Mouse (Mus musculus): ENCODE data around the gene Dock8. TPM values are rescaled to one million over a fixed set of nuclear protein-coding genes. Genes with fewer than 3 reads are reported as not detected.

The Dock8 gene
- polyA plus RNA-seq, 1 experiment, result 17.8 TPM

DNA sequence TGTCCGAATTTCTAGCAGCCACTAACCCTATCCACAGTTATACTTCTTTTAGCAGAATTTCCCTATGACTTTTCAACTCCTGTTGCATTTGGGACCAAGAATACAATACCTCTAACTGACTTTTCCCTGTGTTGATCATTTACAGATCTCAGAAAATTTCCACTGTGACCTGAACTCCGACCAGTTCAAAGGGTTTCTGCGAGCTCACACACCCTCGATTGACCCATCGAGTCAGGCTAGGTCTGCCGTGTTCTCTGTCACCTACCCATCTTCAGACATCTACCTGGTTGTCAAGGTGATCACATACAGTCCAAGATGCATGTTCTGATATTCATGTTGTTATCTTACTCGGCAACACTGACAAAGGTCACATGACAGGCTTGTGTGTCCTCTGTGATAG is 90.4 kb downstream of the Dock8 start:
- Histone ChIP-seq H3K27ac (ENCODE audit: insufficient read depth, low read depth, low read length) (peak overlapping the region; percentile 21; the same call in 1 of the 2 replicates), H3K4me1 (ENCODE audit: control insufficient read depth, insufficient read depth, low read length) (peaks cover 12% of the 10 kb centered on the region; the same call in 1 of the 2 replicates), H3K27me3 (replicated peaks; ENCODE audit: control insufficient read depth, insufficient read depth, low read length) (no peaks in the 10 kb centered on the region), H3K36me3 (ENCODE audit: control insufficient read depth, insufficient read depth, low read length) (0 out of 2 replicates have a peak, but pooled peaks cover 1% of the 10 kb centered on the region), H3K4me3 (ENCODE audit: insufficient read depth, low read depth, low read length) (no peak overlapping the region)
- WGBS, result 63% methylated on average over 7 of the region's 7 CpGs
- DNase-seq, result peak; percentile 71
- no peak for TF ChIP-seq CTCF (conservative IDR thresholded peaks at IDR 0.05; ENCODE audit: insufficient read depth, insufficient read length, low read depth, low read length)
- TF ChIP-seq POLR2A (IDR thresholded peaks at IDR 0.05; ENCODE audit: low read depth, low read length), result no peak

DNA sequence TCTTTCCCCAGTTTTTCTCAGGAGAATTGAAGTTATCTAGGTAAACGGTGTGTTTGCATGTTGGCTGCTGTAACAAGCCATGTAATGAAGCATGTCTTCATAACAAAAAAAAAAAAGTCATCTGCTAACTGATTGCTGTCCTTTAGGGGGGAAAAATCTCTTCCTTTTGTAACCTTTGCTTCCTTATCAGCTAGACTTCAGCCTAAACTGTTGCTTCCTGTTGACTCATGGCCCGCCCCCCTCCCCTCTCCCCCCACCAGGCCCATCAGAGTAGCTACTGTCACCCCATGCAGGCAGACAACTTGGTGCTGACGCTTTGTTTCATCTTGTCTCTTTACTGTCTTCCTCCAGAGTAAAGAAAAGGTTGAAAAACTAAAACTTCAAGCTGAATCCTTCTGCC is 95.8 kb downstream of the Dock8 start:
- Histone ChIP-seq H3K4me3 (ENCODE audit: insufficient read depth, low read depth, low read length) (no peak overlapping the region), H3K4me1 (ENCODE audit: control insufficient read depth, insufficient read depth, low read length) (peaks cover 10% of the 10 kb centered on the region), H3K27ac (ENCODE audit: insufficient read depth, low read depth, low read length) (0 out of 2 replicates have a peak overlapping the region, but pooled peaks have one; percentile 63), H3K27me3 (replicated peaks; ENCODE audit: control insufficient read depth, insufficient read depth, low read length) (no peaks in the 10 kb centered on the region), H3K36me3 (ENCODE audit: control insufficient read depth, insufficient read depth, low read length) (no peaks in the 10 kb centered on the region; the same call in none of the 2 replicates)
- TF ChIP-seq POLR2A (IDR thresholded peaks at IDR 0.05; ENCODE audit: low read depth, low read length) (no peak), CTCF (conservative IDR thresholded peaks at IDR 0.05; ENCODE audit: insufficient read depth, insufficient read length, low read depth, low read length) (no peak)
- 54% methylated on average over 3 of the region's 3 CpGs for WGBS
- DNase-seq, result no peak

DNA sequence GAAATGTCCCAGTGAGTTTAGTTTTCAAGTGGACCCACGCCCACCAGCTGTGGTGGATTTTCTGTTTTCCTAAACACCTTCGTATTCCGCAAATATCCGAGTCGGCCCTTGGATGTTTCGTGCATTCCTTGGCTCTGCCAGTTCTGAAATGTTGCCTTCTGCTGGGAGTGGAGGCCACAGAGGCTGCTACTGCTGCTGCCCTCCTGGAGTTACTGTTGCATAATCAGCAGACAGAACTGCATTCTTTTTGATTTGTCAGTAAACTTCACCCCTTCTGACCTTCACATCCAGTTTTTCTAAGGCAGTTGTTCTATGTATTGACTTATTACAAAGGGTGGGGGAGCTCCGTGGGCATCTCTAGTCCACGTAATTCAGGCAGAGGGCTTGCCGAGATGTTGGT is 97.0 kb downstream of the Dock8 start:
- no peaks in the 10 kb centered on the region; the same call in none of the 2 replicates for H3K36me3 ChIP-seq (ENCODE audit: control insufficient read depth, insufficient read depth, low read length)
- TF ChIP-seq POLR2A (IDR thresholded peaks at IDR 0.05; ENCODE audit: low read depth, low read length) (no peak), CTCF (conservative IDR thresholded peaks at IDR 0.05; ENCODE audit: insufficient read depth, insufficient read length, low read depth, low read length) (no peak)
- no peaks in the 10 kb centered on the region for H3K27me3 ChIP-seq (replicated peaks; ENCODE audit: control insufficient read depth, insufficient read depth, low read length)
- no peak overlapping the region for H3K4me3 ChIP-seq (ENCODE audit: insufficient read depth, low read depth, low read length)
- H3K27ac ChIP-seq (ENCODE audit: insufficient read depth, low read depth, low read length), result peak overlapping the region; percentile 84
- 50% methylated on average over 9 of the region's 9 CpGs for WGBS
- H3K4me1 ChIP-seq (ENCODE audit: control insufficient read depth, insufficient read depth, low read length), result peaks cover 10% of the 10 kb centered on the region
- DNase-seq, result peak; percentile 28

DNA sequence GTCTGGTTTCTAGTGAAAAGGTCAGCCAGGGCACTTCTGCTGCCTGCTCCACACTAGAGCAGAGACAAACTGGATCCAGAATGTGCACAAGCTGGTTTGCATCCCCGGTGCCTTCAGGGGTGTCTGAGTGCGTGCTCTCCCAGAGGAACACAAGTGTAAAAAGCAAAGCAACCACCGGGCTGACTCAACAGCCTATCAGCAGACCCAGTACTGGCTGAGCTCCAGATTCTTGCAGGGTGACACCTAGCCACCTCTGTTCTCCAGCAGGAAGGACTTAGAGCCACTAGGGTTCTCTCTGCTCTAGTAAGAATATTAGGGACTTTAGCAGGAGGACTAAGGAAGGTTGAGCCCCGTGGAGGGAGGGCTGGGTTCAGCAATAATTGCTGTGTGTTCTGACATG is 97.7 kb downstream of the Dock8 start:
- H3K27me3 ChIP-seq (replicated peaks; ENCODE audit: control insufficient read depth, insufficient read depth, low read length), result no peaks in the 10 kb centered on the region
- TF ChIP-seq POLR2A (IDR thresholded peaks at IDR 0.05; ENCODE audit: low read depth, low read length) (no peak), CTCF (conservative IDR thresholded peaks at IDR 0.05; ENCODE audit: insufficient read depth, insufficient read length, low read depth, low read length) (no peak)
- peaks cover 10% of the 10 kb centered on the region for H3K4me1 ChIP-seq (ENCODE audit: control insufficient read depth, insufficient read depth, low read length)
- H3K4me3 ChIP-seq (ENCODE audit: insufficient read depth, low read depth, low read length), result no peak overlapping the region
- 27% methylated on average over 4 of the region's 4 CpGs for WGBS
- H3K36me3 ChIP-seq (ENCODE audit: control insufficient read depth, insufficient read depth, low read length), result no peaks in the 10 kb centered on the region; the same call in none of the 2 replicates
- peak overlapping the region; percentile 70 for H3K27ac ChIP-seq (ENCODE audit: insufficient read depth, low read depth, low read length)
- DNase-seq, result peak; percentile 66

DNA sequence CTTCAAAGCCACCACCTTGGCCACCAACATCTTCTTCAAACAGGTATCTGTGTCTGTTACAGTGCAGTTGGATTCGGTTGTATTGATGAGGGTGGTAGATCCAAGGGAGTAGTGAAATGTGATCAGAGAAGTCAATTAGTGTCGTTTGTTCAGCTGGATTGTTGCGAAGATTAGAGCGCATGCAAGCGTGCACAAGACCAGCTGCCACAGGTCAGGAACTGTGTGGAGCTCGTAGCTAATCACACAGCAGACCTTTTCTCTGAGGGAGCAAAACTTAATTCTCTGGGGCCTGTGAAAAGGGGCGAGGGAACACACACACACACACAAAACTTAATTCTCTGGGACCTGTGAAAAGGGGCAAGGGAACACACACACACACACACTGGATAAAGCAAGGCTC is 98.2 kb downstream of the Dock8 start:
- no peaks in the 10 kb centered on the region; the same call in none of the 2 replicates for H3K36me3 ChIP-seq (ENCODE audit: control insufficient read depth, insufficient read depth, low read length)
- TF ChIP-seq CTCF (conservative IDR thresholded peaks at IDR 0.05; ENCODE audit: insufficient read depth, insufficient read length, low read depth, low read length) (no peak), POLR2A (IDR thresholded peaks at IDR 0.05; ENCODE audit: low read depth, low read length) (no peak)

DNA sequence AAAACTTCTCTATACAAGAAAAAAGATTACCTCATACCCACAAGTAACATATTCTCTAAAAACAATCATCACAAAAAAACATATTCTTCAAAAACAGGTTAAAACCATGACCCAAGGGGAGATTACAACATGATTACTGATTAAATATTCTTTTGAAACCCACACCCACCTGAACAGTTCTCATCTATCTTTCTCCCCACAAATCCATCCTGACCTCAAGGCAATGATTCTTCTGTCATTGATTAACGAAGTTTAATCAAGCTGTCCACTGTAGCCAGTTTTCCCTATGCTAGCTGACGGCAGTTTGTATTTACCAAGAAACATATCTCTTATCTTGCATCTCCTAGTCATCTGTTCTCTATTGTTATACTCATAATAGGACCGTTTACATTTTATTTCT is 98.6 kb downstream of the Dock8 start:
- Histone ChIP-seq H3K4me3 (ENCODE audit: insufficient read depth, low read depth, low read length) (no peak overlapping the region), H3K4me1 (ENCODE audit: control insufficient read depth, insufficient read depth, low read length) (peaks cover 10% of the 10 kb centered on the region), H3K27me3 (replicated peaks; ENCODE audit: control insufficient read depth, insufficient read depth, low read length) (no peaks in the 10 kb centered on the region), H3K27ac (ENCODE audit: insufficient read depth, low read depth, low read length) (no peak overlapping the region), H3K36me3 (ENCODE audit: control insufficient read depth, insufficient read depth, low read length) (no peaks in the 10 kb centered on the region; the same call in none of the 2 replicates)
- WGBS, result 55% methylated on average over 3 of the region's 3 CpGs
- TF ChIP-seq CTCF (conservative IDR thresholded peaks at IDR 0.05; ENCODE audit: insufficient read depth, insufficient read length, low read depth, low read length) (no peak), POLR2A (IDR thresholded peaks at IDR 0.05; ENCODE audit: low read depth, low read length) (no peak)
- no peak for DNase-seq

More for the DNA sequence above, 98.2 kb downstream of the Dock8 start:
- 61% methylated on average over 7 of the region's 7 CpGs for WGBS
- no peaks in the 10 kb centered on the region for H3K27me3 ChIP-seq (replicated peaks; ENCODE audit: control insufficient read depth, insufficient read depth, low read length)
- peaks cover 10% of the 10 kb centered on the region for H3K4me1 ChIP-seq (ENCODE audit: control insufficient read depth, insufficient read depth, low read length)
- DNase-seq, result no peak
- H3K4me3 ChIP-seq (ENCODE audit: insufficient read depth, low read depth, low read length), result no peak overlapping the region
- peak overlapping the region; percentile 70 for H3K27ac ChIP-seq (ENCODE audit: insufficient read depth, low read depth, low read length)

DNA sequence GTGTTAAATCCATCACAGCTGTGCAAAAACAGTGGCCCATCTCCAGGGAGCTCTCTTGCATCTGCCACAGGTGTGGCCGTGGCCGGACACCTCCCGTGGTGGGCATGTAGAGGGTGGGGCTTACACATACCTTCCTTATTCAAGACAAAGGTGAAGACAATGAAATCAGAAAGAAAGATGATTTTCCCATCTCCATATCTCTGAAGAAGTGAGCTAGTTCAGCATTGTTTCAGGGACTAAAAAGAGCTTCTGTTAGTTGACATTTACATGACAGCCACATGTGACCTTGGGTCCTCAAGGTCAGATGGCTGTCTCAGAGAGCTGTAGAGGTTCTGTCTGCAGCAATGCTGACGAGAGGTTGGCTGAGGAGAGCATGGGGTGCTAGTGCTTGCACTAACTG is 99.6 kb downstream of the Dock8 start:
- Histone ChIP-seq H3K4me3 (ENCODE audit: insufficient read depth, low read depth, low read length) (no peak overlapping the region), H3K4me1 (ENCODE audit: control insufficient read depth, insufficient read depth, low read length) (peaks cover 10% of the 10 kb centered on the region), H3K27ac (ENCODE audit: insufficient read depth, low read depth, low read length) (no peak overlapping the region), H3K27me3 (replicated peaks; ENCODE audit: control insufficient read depth, insufficient read depth, low read length) (no peaks in the 10 kb centered on the region), H3K36me3 (ENCODE audit: control insufficient read depth, insufficient read depth, low read length) (no peaks in the 10 kb centered on the region; the same call in none of the 2 replicates)
- DNase-seq, result no peak
- TF ChIP-seq CTCF (conservative IDR thresholded peaks at IDR 0.05; ENCODE audit: insufficient read depth, insufficient read length, low read depth, low read length), result no peak
- TF ChIP-seq POLR2A (IDR thresholded peaks at IDR 0.05; ENCODE audit: low read depth, low read length), result no peak
- WGBS, result 89% methylated on average over 4 of the region's 4 CpGs
